Mouse (Mus musculus) intestine, embryonic 14.5 days (tissue): ENCODE results near the gene Gm29735. TPM values are rescaled to one million over a fixed set of nuclear protein-coding genes. Genes with fewer than 3 reads are reported as not detected.
"Not testable (repeated sequence)": the region's sequence is repeated elsewhere in the genome, so short reads cannot be mapped to it uniquely, and the experiment has no call there.

Source experiments
- ATAC-seq: fragments of 200-750 bp; cut with Nextera tagmentation; replicated peaks from 2 replicates; pipeline ENCODE4 v1.8.0; 2017; ENCODE audit warnings: low read depth, moderate number of reproducible peaks, moderate TSS enrichment, moderate library complexity; ENCODE audit not compliant: low FRiP score, low TSS enrichment
- DNase-seq: peaks from one replicate; pipeline ENCODE4 v3.0.0-alpha.2; 2018; ENCODE audit warnings: low spot score
- H3K27ac ChIP-seq: fragments of 300-500 bp; sonication (generic); 2 replicates; pipeline ENCODE4 v1.5.1; 2014; ENCODE audit warnings: low read depth, mild to moderate bottlenecking, control low read depth
- H3K27me3 ChIP-seq: fragments of 300-500 bp; sonication (generic); replicated peaks from 2 replicates; pipeline ENCODE4 v1.6.1; 2014; ENCODE audit warnings: low read length, control low read depth; ENCODE audit not compliant: control insufficient read depth, insufficient read depth
- H3K36me3 ChIP-seq: fragments of 300-500 bp; sonication (generic); 2 replicates; pipeline ENCODE4 v1.6.1; 2014; ENCODE audit warnings: low read length, control low read depth; ENCODE audit not compliant: control insufficient read depth, insufficient read depth
- H3K4me1 ChIP-seq: fragments of 300-500 bp; sonication (generic); replicated peaks from 2 replicates; pipeline ENCODE4 v1.6.1; 2014; ENCODE audit warnings: low read length, control low read depth, mixed read lengths; ENCODE audit not compliant: control insufficient read depth, insufficient read depth
- H3K4me2 ChIP-seq: fragments of 300-500 bp; sonication (generic); 2 replicates; pipeline ENCODE4 v1.6.1; 2014; ENCODE audit warnings: low read length
- H3K4me3 ChIP-seq: fragments of 300-500 bp; sonication (generic); 2 replicates; pipeline ENCODE4 v1.5.1; 2014; ENCODE audit warnings: low read depth, low read length, control low read depth, mixed read lengths
- H3K9ac ChIP-seq: fragments of 300-500 bp; sonication (generic); 2 replicates; pipeline ENCODE4 v1.6.1; 2014; ENCODE audit warnings: mild to moderate bottlenecking, low read length
- H3K9me3 ChIP-seq: fragments of 300-500 bp; sonication (generic); 2 replicates; pipeline ENCODE4 v1.6.1; 2016; ENCODE audit warnings: low read length, control low read depth; ENCODE audit not compliant: control insufficient read depth
- WGBS: fragments of 180-500 bp; shearing (Covaris S2); extraction: QIAGEN DNeasy Blood & Tissue Kit; methylation state at CpG from one replicate; pipeline ENCODE4 v1.1.7; 2014; 5-methylcytosine and 5-hydroxymethylcytosine counted together
- polyA plus RNA-seq: library from polyadenylated mRNA; unstranded; fragments of >200 nt; fragmentation: Nextera tagmentation; extraction: Ambion mirVana; gene quantifications from 2 replicates; pipeline ENCODE4 v1.2.1, GENCODE M21; 2014

Gm29735 gene
- not detected in 2 replicates for polyA plus RNA-seq

GRCm38 (mm10) chr7:142157013-142157412, at the start of gene Gm29735:
TSS of gene Gm29735 (minus strand) at chr7:142157113.
- WGBS: 31% methylated on average over 2 of the region's 2 CpGs
- not testable (repeated sequence) for H3K36me3 ChIP-seq, ATAC-seq, H3K9ac ChIP-seq, H3K27me3 ChIP-seq, H3K27ac ChIP-seq, H3K4me3 ChIP-seq, H3K9me3 ChIP-seq, H3K4me1 ChIP-seq, DNase-seq, H3K4me2 ChIP-seq

DNA sequence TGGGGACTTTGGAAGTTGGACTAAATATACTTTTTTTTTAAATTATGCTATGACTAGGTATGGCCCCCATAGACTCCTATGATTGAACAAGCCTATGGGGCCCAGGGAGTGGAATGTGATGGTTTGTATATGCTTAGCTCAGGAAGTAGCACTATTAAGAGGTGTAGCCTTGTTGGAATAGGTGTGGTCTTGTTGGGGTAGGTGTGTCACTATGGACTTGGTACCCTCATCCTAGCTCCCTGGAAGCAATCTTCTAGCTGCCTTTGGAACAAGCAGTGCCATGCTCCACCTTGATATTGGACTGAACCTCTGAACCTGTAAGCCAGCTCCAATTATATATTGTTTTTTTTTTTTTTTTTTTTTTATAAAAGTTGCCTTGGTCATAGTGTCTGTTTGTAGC, 48.6 kb upstream of the Gm29735 start:
- no peaks in the 10 kb centered on the region for H3K36me3 ChIP-seq
- no peak overlapping the region for H3K4me3 ChIP-seq
- no peaks in the 10 kb centered on the region for H3K4me1 ChIP-seq
- ATAC-seq (no peak), DNase-seq (no peak)
- H3K4me2 ChIP-seq: no peak overlapping the region
- H3K27me3 ChIP-seq: 0 out of 2 replicates have a peak, but pooled peaks cover 2% of the 10 kb centered on the region
- no peak overlapping the region for H3K27ac ChIP-seq
- no peak overlapping the region for H3K9ac ChIP-seq
- H3K9me3 ChIP-seq: no peaks in the 10 kb centered on the region

DNA sequence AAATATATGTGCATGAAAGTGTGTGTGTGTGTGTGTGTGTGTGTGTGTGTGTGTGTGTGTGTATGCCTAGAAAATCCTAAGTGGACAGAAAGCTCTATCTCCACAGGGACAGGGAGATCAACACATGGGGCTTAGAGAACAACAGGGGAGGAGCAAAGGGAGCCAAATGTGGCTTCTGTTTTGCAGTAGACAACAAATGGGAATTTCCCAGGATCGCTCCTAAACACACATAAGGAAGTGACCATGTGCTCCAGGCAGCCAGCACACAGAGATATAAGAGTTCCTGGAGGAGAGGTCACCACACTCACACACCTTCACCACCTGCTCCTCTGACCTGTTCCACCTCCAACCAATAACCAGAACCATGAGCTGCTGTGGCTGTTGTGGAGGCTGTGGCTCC, 44.2 kb upstream of the Gm29735 start, which contains the start of gene Krtap5-3:
TSS of gene Krtap5-3 (plus strand) at position 301 of the 400 bp plus-strand sequence.
- H3K9ac ChIP-seq: no peak within 1 kb of the TSS
- no peaks in the 10 kb centered on the region for H3K4me1 ChIP-seq
- H3K27me3 ChIP-seq: 0 out of 2 replicates have a peak, but pooled peaks cover 2% of the 10 kb centered on the region
- no peak within 1 kb of the TSS for H3K4me2 ChIP-seq
- DNase-seq (no peak), ATAC-seq (no peak)
- WGBS: 33% methylated on average over 1 of the region's 1 CpGs
- no peaks in the 10 kb centered on the region for H3K36me3 ChIP-seq
- H3K9me3 ChIP-seq: no peaks in the 10 kb centered on the region
- H3K27ac ChIP-seq: no peak within 1 kb of the TSS
- no peak within 1 kb of the TSS for H3K4me3 ChIP-seq

DNA sequence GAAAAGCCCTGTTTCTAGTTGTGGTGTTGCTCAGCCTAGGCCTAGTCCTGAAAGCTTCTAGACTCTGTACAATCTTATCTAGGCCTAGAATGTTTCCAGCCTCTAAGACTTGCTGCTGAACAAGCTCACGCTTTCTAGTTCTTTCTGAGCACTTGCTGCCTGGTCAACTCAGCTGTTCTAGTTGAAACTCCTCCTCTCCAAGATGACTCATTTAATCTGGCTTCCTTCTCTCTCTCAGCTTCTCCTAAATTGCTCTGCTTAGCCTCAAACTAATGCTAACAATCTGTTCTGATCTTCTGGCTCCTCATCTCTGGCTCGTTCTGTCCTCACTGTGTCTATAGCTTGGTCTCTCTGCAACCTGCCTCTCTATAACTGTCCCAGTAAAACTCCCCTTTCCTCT, 41.8 kb upstream of the Gm29735 start:
- no peaks in the 10 kb centered on the region for H3K4me1 ChIP-seq
- DNase-seq (no peak), ATAC-seq (no peak)
- no peak overlapping the region for H3K4me3 ChIP-seq
- no peaks in the 10 kb centered on the region for H3K9me3 ChIP-seq
- no peaks in the 10 kb centered on the region for H3K36me3 ChIP-seq
- H3K27ac ChIP-seq: no peak overlapping the region
- WGBS: 85% methylated on average over 2 of the region's 2 CpGs
- no peak overlapping the region for H3K4me2 ChIP-seq
- 0 out of 2 replicates have a peak, but pooled peaks cover 2% of the 10 kb centered on the region for H3K27me3 ChIP-seq
- no peak overlapping the region for H3K9ac ChIP-seq

- DNase-seq: no peak
- no peak for ATAC-seq
- Histone ChIP-seq H3K27ac (no peak within 1 kb of the TSS), H3K9me3 (no peaks in the 10 kb centered on the region), H3K4me2 (no peak within 1 kb of the TSS), H3K4me1 (no peaks in the 10 kb centered on the region), H3K9ac (no peak within 1 kb of the TSS), H3K27me3 (no peaks in the 10 kb centered on the region), H3K36me3 (no peaks in the 10 kb centered on the region), H3K4me3 (no peak within 1 kb of the TSS)
- WGBS: 32% methylated on average over 2 of the region's 2 CpGs
Measured at GRCm38 (mm10) chr7:142190289-142190688, 33.4 kb upstream of the Gm29735 start, which contains the start of gene Gm10153. TSS of gene Gm10153 (minus strand) at chr7:142190389.

GRCm38 (mm10) chr7:142188156-142188555, 31.2 kb upstream of the Gm29735 start:
- no peaks in the 10 kb centered on the region for H3K4me1 ChIP-seq
- H3K27ac ChIP-seq: no peak overlapping the region
- H3K9ac ChIP-seq: no peak overlapping the region
- no peaks in the 10 kb centered on the region for H3K9me3 ChIP-seq
- DNase-seq (no peak), ATAC-seq (no peak)
- no peak overlapping the region for H3K4me2 ChIP-seq
- WGBS: 69% methylated on average over 2 of the region's 2 CpGs
- H3K27me3 ChIP-seq: no peaks in the 10 kb centered on the region
- H3K4me3 ChIP-seq: no peak overlapping the region
- H3K36me3 ChIP-seq: no peaks in the 10 kb centered on the region

GRCm38 (mm10) chr7:142181021-142181420, 24.1 kb upstream of the Gm29735 start:
- no peaks in the 10 kb centered on the region for H3K4me1 ChIP-seq
- no peaks in the 10 kb centered on the region for H3K27me3 ChIP-seq
- no peak overlapping the region for H3K9ac ChIP-seq
- ATAC-seq: no peak
- H3K9me3 ChIP-seq: no peaks in the 10 kb centered on the region
- DNase-seq: no peak
- no peaks in the 10 kb centered on the region for H3K36me3 ChIP-seq
- H3K4me3 ChIP-seq: no peak overlapping the region
- H3K4me2 ChIP-seq: no peak overlapping the region
- WGBS: 43% methylated on average over 1 of the region's 1 CpGs
- no peak overlapping the region for H3K27ac ChIP-seq

- ATAC-seq (no peak), DNase-seq (no peak)
- no peak overlapping the region for H3K4me2 ChIP-seq
- no peak overlapping the region for H3K9ac ChIP-seq
- no peak overlapping the region for H3K27ac ChIP-seq
- H3K4me3 ChIP-seq: no peak overlapping the region
- no peaks in the 10 kb centered on the region for H3K4me1 ChIP-seq
- H3K9me3 ChIP-seq: no peaks in the 10 kb centered on the region
- 85% methylated on average over 1 of the region's 1 CpGs for WGBS
- no peaks in the 10 kb centered on the region for H3K36me3 ChIP-seq
- no peaks in the 10 kb centered on the region for H3K27me3 ChIP-seq
Measured at GRCm38 (mm10) chr7:142178685-142179084, 21.8 kb upstream of the Gm29735 start.

GRCm38 (mm10) chr7:142175905-142176304, 19.0 kb upstream of the Gm29735 start, which contains the start of gene Krtap5-2:
TSS of gene Krtap5-2 (minus strand) at chr7:142176005.
- H3K27me3 ChIP-seq, H3K4me1 ChIP-seq, H3K4me2 ChIP-seq, H3K9ac ChIP-seq, H3K9me3 ChIP-seq, H3K36me3 ChIP-seq, H3K27ac ChIP-seq, H3K4me3 ChIP-seq, ATAC-seq: not testable (repeated sequence)
- DNase-seq: peak; percentile 43
